Mouse (Mus musculus) liver, embryonic 14.5 days (tissue): ENCODE measurements at regions not wholly inside any gene's neighbourhood (a gene's known extent, or its start where the extent isn't known, plus 50 kb on each side); places are given as distances from the start of the nearest gene placed in this dataset.

Experiments
- ATAC-seq: fragments of 200-750 bp; cut with Nextera tagmentation; 2 replicates; pipeline ENCODE4 v1.8.0; 2017; ENCODE audit warnings: moderate number of reproducible peaks, mild to moderate bottlenecking, moderate library complexity; ENCODE audit not compliant: insufficient read depth
- DNase-seq, 3 experiments: peaks; one replicate each; pipeline ENCODE4 v3.0.0-alpha.2; 2012 to 2013; ENCODE audit warnings: low read depth in 3 of 3, low spot score in 3 of 3
- H3K27ac ChIP-seq: fragments of 300-500 bp; sonication (generic); 2 replicates; pipeline ENCODE4 v1.5.1; 2014; ENCODE audit warnings: moderate library complexity, mild to moderate bottlenecking, control low read depth, inconsistent platforms
- H3K27me3 ChIP-seq: fragments of 300-500 bp; sonication (generic); 2 replicates; pipeline ENCODE4 v1.6.1; 2014; ENCODE audit warnings: mild to moderate bottlenecking, low read length, moderate library complexity; ENCODE audit not compliant: control insufficient read depth, insufficient read depth
- H3K36me3 ChIP-seq: fragments of 300-500 bp; sonication (generic); replicated peaks from 2 replicates; pipeline ENCODE4 v1.6.1; 2014; ENCODE audit warnings: low read depth; ENCODE audit not compliant: control insufficient read depth, insufficient read depth
- H3K4me1 ChIP-seq, 2 experiments: fragments of 200-500 bp in 1 of 2; fragments of 300-500 bp in 1 of 2; sonication (generic) in 1 of 2; replicated peaks; 2 replicates each; pipeline ENCODE4 v1.6.1; 2012 to 2014; ENCODE audit warnings: antibody characterized with exemption in 1 of 2, inconsistent platforms in 1 of 2, low read length in 1 of 2; ENCODE audit not compliant: control insufficient read depth in 2 of 2, insufficient read depth in 2 of 2
- H3K4me2 ChIP-seq: fragments of 300-500 bp; sonication (generic); 2 replicates; pipeline ENCODE4 v1.6.1; 2014; ENCODE audit warnings: low read depth, mild to moderate bottlenecking, control low read depth, moderate library complexity
- H3K4me3 ChIP-seq, 2 experiments: fragments of 200-500 bp in 1 of 2; fragments of 300-500 bp in 1 of 2; sonication (generic) in 1 of 2; 2 replicates each; pipeline ENCODE4 v1.5.1; 2012 to 2014; ENCODE audit warnings: low read depth in 2 of 2, low read length in 2 of 2, mild to moderate bottlenecking in 2 of 2, control low read depth in 1 of 2, inconsistent platforms in 1 of 2, moderate library complexity in 1 of 2; ENCODE audit not compliant: insufficient read depth in 1 of 2
- H3K9ac ChIP-seq: fragments of 300-500 bp; sonication (generic); replicated peaks from 2 replicates; pipeline ENCODE4 v1.6.1; 2014; ENCODE audit warnings: mild to moderate bottlenecking, control low read depth, moderate library complexity
- H3K9me3 ChIP-seq: fragments of 300-500 bp; sonication (generic); 2 replicates; pipeline ENCODE4 v1.6.1; 2016; ENCODE audit warnings: low read length, mixed read lengths; ENCODE audit not compliant: control insufficient read depth
- CTCF ChIP-seq: IDR thresholded peaks from 2 replicates; pipeline ENCODE4 v1.5.1; 2016; ENCODE audit warnings: antibody characterized with exemption, low read depth, control low read depth
- EP300 ChIP-seq: IDR thresholded peaks from 2 replicates; pipeline ENCODE4 v1.6.1; 2016; ENCODE audit warnings: antibody characterized with exemption, low read depth
- WGBS: fragments of 180-500 bp; shearing (Covaris S2); extraction: QIAGEN DNeasy Blood & Tissue Kit; methylation state at CpG from one replicate; pipeline ENCODE4 v1.1.7; 2014; ENCODE audit not compliant: insufficient replicate concordance; 5-methylcytosine and 5-hydroxymethylcytosine counted together

DNA sequence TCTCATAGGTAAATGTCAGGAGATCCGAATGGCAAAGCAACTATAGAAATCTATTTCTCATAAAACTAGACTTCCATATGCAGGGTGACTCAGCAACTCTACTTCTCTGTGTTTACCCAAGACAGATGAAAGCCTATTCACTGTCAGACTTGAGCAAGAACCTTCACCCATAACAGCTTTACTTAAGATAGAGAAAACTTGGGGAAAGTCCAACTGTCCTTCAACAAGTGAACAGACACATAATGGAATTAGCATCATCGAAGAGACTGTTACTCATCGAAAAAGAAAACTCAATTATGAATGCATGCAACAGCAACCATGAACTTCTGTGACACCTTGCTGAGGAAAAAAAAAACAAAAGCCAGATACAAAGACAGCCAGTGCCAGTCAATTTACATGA, 271.0 kb upstream of the Cdh5 start:
- H3K27ac ChIP-seq, result no peak overlapping the region
- no peaks in the 10 kb centered on the region for H3K27me3 ChIP-seq
- no peaks in the 10 kb centered on the region for H3K9me3 ChIP-seq
- WGBS, result 67% methylated on average over 3 of the region's 3 CpGs
- no peaks in the 10 kb centered on the region for H3K4me1 ChIP-seq
- no peak overlapping the region for H3K9ac ChIP-seq
- H3K4me2 ChIP-seq, result no peak overlapping the region
- no peaks in the 10 kb centered on the region for H3K36me3 ChIP-seq
- TF ChIP-seq CTCF (no peak), EP300 (no peak)
- no peak overlapping the region for H3K4me3 ChIP-seq
- no peak for DNase-seq
- ATAC-seq, result no peak

DNA sequence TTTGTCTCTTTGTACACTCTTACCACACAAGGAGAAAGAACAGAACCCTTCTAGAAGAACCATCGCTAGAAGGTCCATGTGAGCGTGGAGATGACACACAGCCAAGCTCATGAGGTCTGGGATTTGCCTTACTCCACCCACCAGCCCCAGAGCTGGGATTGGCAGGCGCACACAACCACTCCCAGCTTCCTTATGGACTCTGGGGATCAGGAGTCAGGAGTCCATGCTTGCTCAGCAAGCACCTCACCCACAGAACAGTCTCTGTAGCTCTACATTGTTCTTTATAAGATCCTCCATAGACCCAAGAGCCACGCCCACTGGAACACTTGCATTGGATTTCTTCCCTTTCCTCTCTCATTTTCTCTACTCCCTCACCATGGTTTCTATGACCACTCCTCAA, 261.4 kb upstream of the Cdh5 start:
- Histone ChIP-seq H3K27me3 (no peaks in the 10 kb centered on the region), H3K36me3 (no peaks in the 10 kb centered on the region), H3K4me3 (no peak overlapping the region), H3K9me3 (no peaks in the 10 kb centered on the region), H3K4me2 (no peak overlapping the region), H3K9ac (no peak overlapping the region), H3K4me1 (no peaks in the 10 kb centered on the region), H3K27ac (no peak overlapping the region)
- no peak for TF ChIP-seq CTCF
- TF ChIP-seq EP300, result no peak
- 49% methylated on average over 4 of the region's 4 CpGs for WGBS
- no peak for ATAC-seq
- DNase-seq, result no peak

DNA sequence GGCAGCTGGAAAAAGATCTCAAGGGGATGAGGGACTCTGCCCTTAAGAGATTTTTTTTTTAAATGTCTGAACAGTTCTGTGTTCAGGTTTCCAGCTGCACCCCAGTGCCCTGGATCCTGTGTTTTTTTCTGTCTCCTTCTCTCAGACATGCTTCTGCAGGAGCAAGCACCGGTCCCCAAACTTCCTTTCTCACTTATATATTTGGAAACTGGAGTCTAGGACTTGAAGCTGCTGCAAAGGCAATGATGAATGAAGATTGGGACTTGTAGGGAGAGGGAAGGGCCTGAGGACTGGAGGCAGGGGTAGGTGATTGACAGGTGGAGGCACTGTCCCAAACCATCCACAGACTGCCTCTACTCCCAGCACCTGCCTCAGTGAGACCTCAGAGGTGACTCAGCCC, 255.5 kb upstream of the Cdh5 start:
- whole genome bisulfite sequencing, result 75% methylated on average over 1 of the region's 1 CpGs
- Histone ChIP-seq H3K27ac (no peak overlapping the region), H3K27me3 (no peaks in the 10 kb centered on the region), H3K4me3 (no peak overlapping the region), H3K4me1 (no peaks in the 10 kb centered on the region), H3K36me3 (no peaks in the 10 kb centered on the region), H3K9ac (no peak overlapping the region), H3K4me2 (no peak overlapping the region), H3K9me3 (no peaks in the 10 kb centered on the region)
- no peak for TF ChIP-seq EP300
- no peak for TF ChIP-seq CTCF
- ATAC-seq, result no peak
- no peak for DNase-seq

DNA sequence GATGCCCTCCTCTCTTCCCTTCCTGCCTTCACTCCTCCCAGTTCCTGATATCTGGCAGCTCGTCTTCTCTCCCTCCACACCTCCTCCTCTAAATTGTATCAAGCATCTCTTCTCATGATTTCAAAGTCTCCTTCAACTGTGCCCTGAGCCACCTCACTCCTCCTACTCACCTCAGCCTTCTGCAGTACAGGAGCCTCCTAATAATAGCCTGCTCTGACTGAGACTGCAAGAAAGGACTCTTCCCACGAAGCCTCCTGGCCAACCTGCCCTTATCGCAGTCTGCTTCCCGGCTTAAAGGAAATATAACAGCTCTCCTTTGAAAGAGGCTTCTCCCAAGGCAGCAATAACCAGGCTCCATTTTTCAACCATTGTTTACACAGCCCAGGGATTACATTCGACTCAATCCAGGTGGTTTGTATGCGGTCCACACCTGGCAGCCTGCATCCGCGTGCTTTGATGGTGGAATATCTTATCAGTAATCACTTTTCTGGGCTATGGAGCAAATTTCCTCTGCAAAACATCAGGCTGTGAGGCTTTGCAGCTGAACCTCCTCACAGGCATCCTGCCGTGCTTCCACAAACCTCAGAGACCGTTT, 254.9 kb upstream of the Cdh5 start:
- Histone ChIP-seq H3K36me3 (no peaks in the 10 kb centered on the region), H3K9me3 (no peaks in the 10 kb centered on the region), H3K4me3 (no peak overlapping the region), H3K27me3 (no peaks in the 10 kb centered on the region), H3K4me1 (no peaks in the 10 kb centered on the region), H3K4me2 (no peak overlapping the region), H3K27ac (no peak overlapping the region), H3K9ac (no peak overlapping the region)
- ATAC-seq (no peak), DNase-seq (no peak)
- WGBS, result 43% methylated on average over 10 of the region's 10 CpGs
- TF ChIP-seq CTCF, result no peak
- TF ChIP-seq EP300, result no peak

DNA sequence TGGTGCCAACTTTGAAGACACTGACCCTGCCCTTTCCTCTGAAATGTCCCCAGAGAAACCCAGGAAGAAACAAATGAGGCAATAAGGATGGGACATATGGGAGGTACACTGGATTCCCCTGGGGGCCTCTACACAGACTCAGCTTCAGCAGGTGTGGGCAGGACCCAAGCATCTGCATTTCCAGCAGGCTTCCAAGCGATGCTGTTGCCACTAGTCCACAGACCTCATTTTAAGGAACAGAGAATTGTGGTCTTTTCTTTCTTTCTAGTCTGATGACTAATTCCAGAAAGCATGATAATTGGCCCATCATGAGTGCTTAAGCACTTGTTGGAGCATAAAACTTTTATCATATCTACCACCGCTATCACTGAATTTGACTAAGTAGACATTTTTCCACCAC, 251.6 kb upstream of the Cdh5 start:
- DNase-seq, result no peak
- no peak overlapping the region for H3K27ac ChIP-seq
- 64% methylated on average over 2 of the region's 2 CpGs for WGBS
- H3K36me3 ChIP-seq, result no peaks in the 10 kb centered on the region
- no peaks in the 10 kb centered on the region for H3K4me1 ChIP-seq
- H3K9me3 ChIP-seq, result no peaks in the 10 kb centered on the region
- no peaks in the 10 kb centered on the region for H3K27me3 ChIP-seq
- H3K9ac ChIP-seq, result no peak overlapping the region
- H3K4me2 ChIP-seq, result no peak overlapping the region
- TF ChIP-seq EP300, result no peak
- no peak for TF ChIP-seq CTCF
- no peak overlapping the region for H3K4me3 ChIP-seq
- no peak for ATAC-seq
